Mouse (Mus musculus) olfactory bulb, adult 2 months (tissue): ENCODE data around the gene Bglap2. TPM values are rescaled to one million over a fixed set of nuclear protein-coding genes. Genes with fewer than 3 reads are reported as not detected.
A peak's percentile ranks its signal among the peaks of the same experiment; 100 is the strongest.
"Not testable (repeated sequence)": the region's sequence is repeated elsewhere in the genome, so short reads cannot be mapped to it uniquely, and the experiment has no call there.

Experiments
- H3K27ac ChIP-seq: fragments of 200-500 bp; 2 replicates; pipeline ENCODE4 v1.5.1; 2012; ENCODE audit warnings: low read depth, low read length; ENCODE audit not compliant: insufficient read depth
- H3K4me1 ChIP-seq: fragments of 200-500 bp; 2 replicates; pipeline ENCODE4 v1.6.1; 2012; ENCODE audit warnings: low read length; ENCODE audit not compliant: control insufficient read depth, insufficient read depth
- H3K4me3 ChIP-seq: fragments of 200-500 bp; 2 replicates; pipeline ENCODE4 v1.5.1; 2012; ENCODE audit warnings: mild to moderate bottlenecking, low read depth, low read length, moderate library complexity; ENCODE audit not compliant: insufficient read depth
- CTCF ChIP-seq: fragments of 200-500 bp; IDR thresholded peaks from 2 replicates; pipeline ENCODE4 v1.5.1; 2012; ENCODE audit warnings: low read depth, mild to moderate bottlenecking, low read length, moderate library complexity; ENCODE audit not compliant: insufficient read depth
- POLR2A ChIP-seq: fragments of 200-500 bp; IDR thresholded peaks from 2 replicates; pipeline ENCODE4 v1.6.1; 2012; ENCODE audit warnings: mild to moderate bottlenecking, low read depth, low read length, moderate library complexity; ENCODE audit not compliant: insufficient read depth
- WGBS: fragments of 180-500 bp; shearing (Covaris S2); methylation state at CpG from one replicate; pipeline ENCODE4 v1.1.7; 2018; 5-methylcytosine and 5-hydroxymethylcytosine counted together
- polyA plus RNA-seq: library from polyadenylated mRNA; stranded (reverse); fragments of >200 nt; gene quantifications from 2 replicates; pipeline ENCODE4 v1.2.4, GENCODE M21; 2012; ENCODE audit warnings: low replicate concordance; ENCODE audit not compliant: missing spikeins, insufficient read depth, insufficient read length

Bglap2 gene
- polyA plus RNA-seq, 1 experiment, result not detected

- no peak overlapping the region for H3K4me3 ChIP-seq
- 91% methylated on average over 8 of the region's 8 CpGs for WGBS
- no peak overlapping the region for H3K27ac ChIP-seq
- TF ChIP-seq CTCF (no peak), POLR2A (no peak)
- H3K4me1 ChIP-seq, result peaks cover 7% of the 10 kb centered on the region; the same call in 1 of the 2 replicates
These were observed 17.2 kb upstream of the Bglap2 start for GRCm38 (mm10) chr3:88395742-88396141.

GRCm38 (mm10) chr3:88395288-88395687, 16.8 kb upstream of the Bglap2 start:
- TF ChIP-seq CTCF (no peak), POLR2A (no peak)
- WGBS, result 95% methylated on average over 6 of the region's 6 CpGs
- Histone ChIP-seq H3K4me3 (no peak overlapping the region), H3K4me1 (peaks cover 7% of the 10 kb centered on the region; the same call in 1 of the 2 replicates), H3K27ac (no peak overlapping the region)

GRCm38 (mm10) chr3:88393776-88394375, 15.4 kb upstream of the Bglap2 start:
- TF ChIP-seq CTCF (no peak), POLR2A (no peak)
- 78% methylated on average over 9 of the region's 9 CpGs for WGBS
- Histone ChIP-seq H3K27ac (no peak overlapping the region), H3K4me3 (no peak overlapping the region), H3K4me1 (peaks cover 7% of the 10 kb centered on the region; the same call in 1 of the 2 replicates)

GRCm38 (mm10) chr3:88384364-88384763, 5.9 kb upstream of the Bglap2 start, which contains the start of gene Bglap:
TSS of gene Bglap (minus strand) at chr3:88384464.
- Histone ChIP-seq H3K4me1 (peaks cover 11% of the 10 kb centered on the region), H3K4me3 (no peak within 1 kb of the TSS), H3K27ac (no peak within 1 kb of the TSS)
- WGBS, result 75% methylated on average over 5 of the region's 5 CpGs
- TF ChIP-seq POLR2A, result no peak
- TF ChIP-seq CTCF, result no peak

GRCm38 (mm10) chr3:88382383-88382782, 3.9 kb upstream of the Bglap2 start:
- 0 out of 2 replicates have a peak overlapping the region, but pooled peaks have one; percentile 44 for H3K27ac ChIP-seq
- 55% methylated on average over 3 of the region's 7 CpGs for WGBS
- H3K4me1 ChIP-seq, result peaks cover 13% of the 10 kb centered on the region
- H3K4me3 ChIP-seq, result not testable (repeated sequence)

GRCm38 (mm10) chr3:88381389-88382315, 3.2 kb upstream of the Bglap2 start:
- WGBS, result 6% methylated on average over 22 of the region's 22 CpGs
- Histone ChIP-seq H3K4me3 (peak overlapping the region; percentile 44), H3K4me1 (peaks cover 19% of the 10 kb centered on the region), H3K27ac (peak overlapping the region; percentile 94)

- H3K27ac ChIP-seq, result peak overlapping the region; percentile 20; the same call in 1 of the 2 replicates
- H3K4me1 ChIP-seq, result peaks cover 21% of the 10 kb centered on the region
- WGBS, result 38% methylated on average over 7 of the region's 7 CpGs
- H3K4me3 ChIP-seq, result not testable (repeated sequence)
These were observed 1.9 kb downstream of the Bglap2 start for GRCm38 (mm10) chr3:88376644-88377043.

GRCm38 (mm10) chr3:88375750-88376626, 2.5 kb downstream of the Bglap2 start:
- 13% methylated on average over 19 of the region's 19 CpGs for WGBS
- Histone ChIP-seq H3K4me1 (peaks cover 18% of the 10 kb centered on the region), H3K27ac (peak overlapping the region; percentile 20; the same call in 1 of the 2 replicates), H3K4me3 (peak overlapping the region; percentile 11; the same call in 1 of the 2 replicates)
- 0 out of 2 replicates have a peak, but pooled peaks have one; percentile 35 for TF ChIP-seq POLR2A

- not testable (repeated sequence) for H3K27ac ChIP-seq, H3K4me3 ChIP-seq
- H3K4me1 ChIP-seq, result peaks cover 20% of the 10 kb centered on the region
- 92% methylated on average over 9 of the region's 9 CpGs for WGBS
These were observed 5.9 kb downstream of the Bglap2 start, which contains the start of gene Bglap3 for GRCm38 (mm10) chr3:88372643-88373042. TSS of gene Bglap3 (minus strand) at chr3:88372743.

- H3K4me1 ChIP-seq, result peaks cover 28% of the 10 kb centered on the region
- 82% methylated on average over 7 of the region's 7 CpGs for WGBS
- H3K4me3 ChIP-seq, H3K27ac ChIP-seq: not testable (repeated sequence)
These were observed 10.0 kb downstream of the Bglap2 start for GRCm38 (mm10) chr3:88368511-88368910.

- H3K4me1 ChIP-seq, result peaks cover 28% of the 10 kb centered on the region
- not testable (repeated sequence) for H3K27ac ChIP-seq, H3K4me3 ChIP-seq
- WGBS, result 64% methylated on average over 5 of the region's 7 CpGs
These were observed 11.0 kb downstream of the Bglap2 start for GRCm38 (mm10) chr3:88367517-88367916.

- Histone ChIP-seq H3K27ac (peak overlapping the region; percentile 59; the same call in 1 of the 2 replicates), H3K4me1 (peaks cover 28% of the 10 kb centered on the region), H3K4me3 (peak overlapping the region; percentile 53)
- 3% methylated on average over 22 of the region's 22 CpGs for WGBS
These were observed 11.6 kb downstream of the Bglap2 start for GRCm38 (mm10) chr3:88366830-88367428.
